Mouse (Mus musculus) large intestine, adult 2 months (tissue): ENCODE measurements at regions not wholly inside any gene's neighbourhood (a gene's known extent, or its start where the extent isn't known, plus 50 kb on each side); places are given as distances from the start of the nearest gene placed in this dataset.
A peak's percentile ranks its signal among the peaks of the same experiment; 100 is the strongest.

Experiments used
- DNase-seq: peaks from one replicate; pipeline ENCODE4 v3.0.0-alpha.2; 2012; ENCODE audit warnings: low read depth, low spot score
- WGBS: fragments of 180-500 bp; shearing (Covaris S2); methylation state at CpG from one replicate; pipeline ENCODE4 v1.1.7; 2018; 5-methylcytosine and 5-hydroxymethylcytosine counted together

- DNase-seq = no peak
- 67% methylated on average over 3 of the region's 3 CpGs for WGBS
These were observed 68.1 kb upstream of the Adamts18 start for GRCm38 (mm10) chr8:113916649-113917048.

GRCm38 (mm10) chr8:113917197-113917596, 68.7 kb upstream of the Adamts18 start:
- 52% methylated on average over 6 of the region's 6 CpGs for whole genome bisulfite sequencing
- DNase-seq = no peak

- no peak for DNase-seq
- 62% methylated on average over 2 of the region's 2 CpGs for WGBS
These were observed 71.8 kb upstream of the Adamts18 start for GRCm38 (mm10) chr8:113920306-113920705.

GRCm38 (mm10) chr8:113923381-113923780, 74.8 kb upstream of the Adamts18 start:
- WGBS = 19% methylated on average over 3 of the region's 3 CpGs
- no peak for DNase-seq

- WGBS = 79% methylated on average over 3 of the region's 3 CpGs
- DNase-seq = no peak
These were observed 105.2 kb upstream of the Adamts18 start for GRCm38 (mm10) chr8:113953721-113954120.

- WGBS = 74% methylated on average over 14 of the region's 14 CpGs
These were observed 108.0 kb upstream of the Adamts18 start for GRCm38 (mm10) chr8:113956439-113957043.

GRCm38 (mm10) chr8:113957821-113958220, 109.3 kb upstream of the Adamts18 start:
- 60% methylated on average over 6 of the region's 6 CpGs for WGBS
- DNase-seq = no peak

More at GRCm38 (mm10) chr8:113956439-113957043, 108.0 kb upstream of the Adamts18 start:
- no peak for DNase-seq

GRCm38 (mm10) chr8:113975810-113976209, 127.3 kb upstream of the Adamts18 start:
- WGBS = 53% methylated on average over 5 of the region's 5 CpGs
- no peak for DNase-seq

- no peak for DNase-seq
- WGBS = 42% methylated on average over 4 of the region's 4 CpGs
These were observed 128.1 kb upstream of the Adamts18 start for GRCm38 (mm10) chr8:113976626-113977025.

GRCm38 (mm10) chr8:113977072-113977471, 128.5 kb upstream of the Adamts18 start:
- DNase-seq = no peak
- WGBS = 26% methylated on average over 4 of the region's 4 CpGs

- WGBS = 47% methylated on average over 9 of the region's 9 CpGs
- no peak for DNase-seq
These were observed 130.4 kb upstream of the Adamts18 start for GRCm38 (mm10) chr8:113978946-113979345.

GRCm38 (mm10) chr8:113979837-113980236, 131.3 kb upstream of the Adamts18 start:
- no peak for DNase-seq
- 92% methylated on average over 5 of the region's 5 CpGs for WGBS

- WGBS = 58% methylated on average over 1 of the region's 1 CpGs
These were observed 132.8 kb upstream of the Adamts18 start for GRCm38 (mm10) chr8:113981339-113981738.

GRCm38 (mm10) chr8:113984845-113985244, 136.3 kb upstream of the Adamts18 start:
- WGBS = 5% methylated on average over 10 of the region's 10 CpGs
- DNase-seq = peak; percentile 8

More at GRCm38 (mm10) chr8:113981339-113981738, 132.8 kb upstream of the Adamts18 start:
- DNase-seq = no peak

- WGBS = 28% methylated on average over 11 of the region's 11 CpGs
- no peak for DNase-seq
These were observed 136.9 kb upstream of the Adamts18 start for GRCm38 (mm10) chr8:113985471-113985870.

- DNase-seq = no peak
- 48% methylated on average over 7 of the region's 7 CpGs for WGBS
These were observed 137.4 kb upstream of the Adamts18 start for GRCm38 (mm10) chr8:113985948-113986347.

- WGBS = 88% methylated on average over 9 of the region's 9 CpGs
These were observed 142.2 kb upstream of the Adamts18 start for GRCm38 (mm10) chr8:113990718-113991117.

GRCm38 (mm10) chr8:113998881-113999280, 134.5 kb upstream of the Nudt7 start:
- no peak for DNase-seq
- WGBS = 21% methylated on average over 6 of the region's 6 CpGs

More at GRCm38 (mm10) chr8:113990718-113991117, 142.2 kb upstream of the Adamts18 start:
- no peak for DNase-seq

GRCm38 (mm10) chr8:114001674-114002073, 131.7 kb upstream of the Nudt7 start:
- no peak for DNase-seq
- 73% methylated on average over 2 of the region's 2 CpGs for WGBS

GRCm38 (mm10) chr8:114004436-114004835, 128.9 kb upstream of the Nudt7 start:
- 70% methylated on average over 7 of the region's 7 CpGs for WGBS
- DNase-seq = no peak

- 79% methylated on average over 5 of the region's 5 CpGs for whole genome bisulfite sequencing
- DNase-seq = no peak
These were observed 126.8 kb upstream of the Nudt7 start for GRCm38 (mm10) chr8:114006587-114006986.

GRCm38 (mm10) chr8:114007103-114007502, 126.3 kb upstream of the Nudt7 start:
- WGBS = 77% methylated on average over 10 of the region's 10 CpGs
- no peak for DNase-seq
